Mouse (Mus musculus) induced T-regulatory cell, adult 2 months (primary cell): Measurements from ENCODE around the gene Krt28.

Experiments used
- DNase-seq: peaks from one replicate; pipeline ENCODE4 v3.0.0-alpha.2; 2012; ENCODE audit warnings: low read depth

Krt28 gene

GRCm38 (mm10) chr11:99374803-99375202 lies at the start of gene Krt28:
Krt28 (minus strand) TSS chr11:99374903.
- no peak for DNase-seq

- DNase-seq, result no peak
Observed at GRCm38 (mm10) chr11:99422159-99422558, 47.5 kb upstream of the Krt28 start, which contains the start of gene Krt12. Krt12 (minus strand) TSS chr11:99422259.

GRCm38 (mm10) chr11:99420586-99420985 lies 45.9 kb upstream of the Krt28 start:
- DNase-seq, result no peak

GRCm38 (mm10) chr11:99417819-99418218 lies 43.1 kb upstream of the Krt28 start:
- no peak for DNase-seq

- no peak for DNase-seq
Observed at GRCm38 (mm10) chr11:99416902-99417301, 42.2 kb upstream of the Krt28 start.

GRCm38 (mm10) chr11:99414463-99415147 lies 39.9 kb upstream of the Krt28 start:
- no peak for DNase-seq

GRCm38 (mm10) chr11:99413247-99413646 lies 38.5 kb upstream of the Krt28 start:
- peak; percentile 43 for DNase-seq

GRCm38 (mm10) chr11:99406186-99406585 lies 31.5 kb upstream of the Krt28 start:
- DNase-seq, result no peak

- DNase-seq, result no peak
Observed at GRCm38 (mm10) chr11:99399956-99400549, 25.4 kb upstream of the Krt28 start.

- no peak for DNase-seq
Observed at GRCm38 (mm10) chr11:99398832-99399231, 24.1 kb upstream of the Krt28 start.

GRCm38 (mm10) chr11:99398084-99398483 lies 23.4 kb upstream of the Krt28 start:
- no peak for DNase-seq

- DNase-seq, result no peak
Observed at GRCm38 (mm10) chr11:99396661-99397060, 22.0 kb upstream of the Krt28 start.

- DNase-seq, result no peak
Observed at GRCm38 (mm10) chr11:99396034-99396433, 21.3 kb upstream of the Krt28 start.

GRCm38 (mm10) chr11:99392492-99392891 lies 17.8 kb upstream of the Krt28 start:
- no peak for DNase-seq

- DNase-seq, result no peak
Observed at GRCm38 (mm10) chr11:99391375-99391774, 16.7 kb upstream of the Krt28 start.

GRCm38 (mm10) chr11:99390866-99391265 lies 16.2 kb upstream of the Krt28 start:
- DNase-seq, result no peak

GRCm38 (mm10) chr11:99389264-99389663 lies 14.6 kb upstream of the Krt28 start, which contains the start of gene Krt10:
Krt10 (minus strand) TSS chr11:99389364.
- no peak for DNase-seq

- no peak for DNase-seq
Observed at GRCm38 (mm10) chr11:99388661-99389060, 14.0 kb upstream of the Krt28 start.

GRCm38 (mm10) chr11:99385813-99386721 lies 11.4 kb upstream of the Krt28 start:
- peak; percentile 74 for DNase-seq

- peak; percentile 85 for DNase-seq
Observed at GRCm38 (mm10) chr11:99379568-99379967, 4.9 kb upstream of the Krt28 start.

- no peak for DNase-seq
Observed at GRCm38 (mm10) chr11:99369853-99370451, 4.8 kb downstream of the Krt28 start.

GRCm38 (mm10) chr11:99369229-99369628 lies 5.5 kb downstream of the Krt28 start:
- DNase-seq, result no peak
